23 mouse cellular contexts compared by ENCODE assay signal in genomic region chr1:131941501-131941900, GRCm38 (mm10). TPM values are rescaled to one million over a fixed set of nuclear protein-coding genes. Genes with fewer than 3 reads are reported as not detected.
DNase-seq lines count a peak whose midpoint lies in the region; ATAC-seq and TF ChIP-seq lines count a peak whose summit lies in the region.
"Had no signal": no experiment of that assay in that cellular context is flagged by ENCODE, and none has a peak within 500 bp of the region (broad histone marks: within the 10 kb centered on the region; RNA-seq: fewer than 3 reads in every experiment).

No protein-coding gene starts in this region.

- no peak overlapping the region for H3K9ac ChIP-seq in heart, embryonic 15.5 days
- peak overlapping the region; percentile 50 for H3K9ac ChIP-seq in MEL (ENCODE audit: control insufficient read depth, low read depth, low read length, poor library complexity, severe bottlenecking)
- H3K9ac ChIP-seq in hindbrain, embryonic 14.5 days = no peak overlapping the region
- no peak overlapping the region for H3K9ac ChIP-seq in forebrain, embryonic 13.5 days
- H3K9ac ChIP-seq: embryonic facial prominence, embryonic 13.5 days; embryonic facial prominence, embryonic 15.5 days; forebrain, embryonic 12.5 days; forebrain, embryonic 15.5 days; forebrain, postnatal 0 days had no signal

- no peak for TF ChIP-seq RAD21 in MEL (IDR thresholded peaks at IDR 0.05; ENCODE audit: low read depth, low read length)

- no peaks in the 10 kb centered on the region for H3K36me3 ChIP-seq in heart, embryonic 15.5 days
- H3K36me3 ChIP-seq in MEL (ENCODE audit: control insufficient read depth in 1 of 2, insufficient read depth in 2 of 2, low read length in 2 of 2) = peaks cover 4 to 66% of the 10 kb centered on the region in 2 experiments
- no peaks in the 10 kb centered on the region for H3K36me3 ChIP-seq in small intestine, adult 2 months (ENCODE audit: control insufficient read depth, insufficient read depth, low read length)
- H3K36me3 ChIP-seq in hindbrain, embryonic 14.5 days (replicated peaks; ENCODE audit: control insufficient read depth, insufficient read depth) = no peaks in the 10 kb centered on the region
- H3K36me3 ChIP-seq in forebrain, embryonic 13.5 days (ENCODE audit: poor library complexity, severe bottlenecking) = peaks cover 9% of the 10 kb centered on the region
- H3K36me3 ChIP-seq: forebrain, embryonic 15.5 days had no signal

- H3K4me1 ChIP-seq in heart, embryonic 15.5 days (replicated peaks) = peaks cover 36% of the 10 kb centered on the region
- H3K4me1 ChIP-seq in MEL (ENCODE audit: control insufficient read depth in 1 of 2, insufficient read depth in 2 of 2, low read length in 2 of 2) = peaks cover 44 to 48% of the 10 kb centered on the region in 2 experiments
- peaks cover 12% of the 10 kb centered on the region; the same call in 1 of the 2 replicates for H3K4me1 ChIP-seq in small intestine, adult 2 months (ENCODE audit: control insufficient read depth, insufficient read depth, insufficient read length, low read length)
- no peaks in the 10 kb centered on the region for H3K4me1 ChIP-seq in hindbrain, embryonic 14.5 days (replicated peaks; ENCODE audit: control insufficient read depth, insufficient read depth, low read length)
- H3K4me1 ChIP-seq in forebrain, embryonic 13.5 days = no peaks in the 10 kb centered on the region
- H3K4me1 ChIP-seq: forebrain, embryonic 15.5 days had no signal

- no peak for TF ChIP-seq CTCF in MEL (IDR thresholded peaks at IDR 0.05 in 2 of 3, conservative IDR thresholded peaks at IDR 0.05 in 1 of 3; ENCODE audit: control insufficient read depth in 1 of 3, insufficient read depth in 1 of 3, low read depth in 2 of 3, low read length in 3 of 3, poor library complexity in 1 of 3, severe bottlenecking in 1 of 3)
- TF ChIP-seq CTCF in small intestine, adult 2 months (IDR thresholded peaks at IDR 0.05; ENCODE audit: extremely low read depth, insufficient read length, insufficient replicate concordance, low read depth, low read length) = no peak

- H3K4me2 ChIP-seq in heart, embryonic 15.5 days = no peak overlapping the region
- H3K4me2 ChIP-seq in hindbrain, embryonic 14.5 days (replicated peaks) = no peak overlapping the region
- H3K4me2 ChIP-seq in forebrain, embryonic 13.5 days = no peak overlapping the region
- H3K4me2 ChIP-seq: embryonic facial prominence, embryonic 13.5 days; embryonic facial prominence, embryonic 15.5 days; forebrain, embryonic 12.5 days; forebrain, embryonic 15.5 days had no signal

- no peaks in the 10 kb centered on the region for H3K79me2 ChIP-seq in MEL (ENCODE audit: control insufficient read depth, insufficient read depth, low read length, poor library complexity)

- no peak for DNase-seq in heart, adult 11 months
- DNase-seq in MEL (ENCODE audit: low read depth, low spot score) = peak; percentile 56
- no peak for DNase-seq in hindbrain, embryonic 14.5 days (ENCODE audit: low spot score)
- DNase-seq: adrenal gland, adult 2 months; adrenal gland, postnatal 10 days; adrenal gland, postnatal 25 days; cerebellum, adult 11 months; cerebellum, adult 18-20 months; cerebellum, adult 8-10 months; cerebellum, adult 9-11 months; cerebellum, postnatal 14 days; cerebellum, postnatal 36 days; embryo, embryonic 11 days; forebrain, postnatal 0 days had no signal

- H3K27me3 ChIP-seq in heart, embryonic 15.5 days = no peaks in the 10 kb centered on the region
- no peaks in the 10 kb centered on the region for H3K27me3 ChIP-seq in MEL (ENCODE audit: control insufficient read depth in 1 of 2, insufficient read depth in 2 of 2, low read length in 2 of 2)
- no peaks in the 10 kb centered on the region for H3K27me3 ChIP-seq in small intestine, adult 2 months (ENCODE audit: control insufficient read depth, insufficient read depth, low read length)
- no peaks in the 10 kb centered on the region for H3K27me3 ChIP-seq in hindbrain, embryonic 14.5 days (ENCODE audit: control insufficient read depth, insufficient read depth, low read length)
- no peaks in the 10 kb centered on the region for H3K27me3 ChIP-seq in forebrain, embryonic 13.5 days
- H3K27me3 ChIP-seq: embryonic facial prominence, embryonic 13.5 days; embryonic facial prominence, embryonic 15.5 days; forebrain, embryonic 12.5 days; forebrain, embryonic 15.5 days had no signal

- peak overlapping the region; percentile 56 for H3K27ac ChIP-seq in heart, embryonic 15.5 days
- peak overlapping the region; percentile 83 for H3K27ac ChIP-seq in MEL (ENCODE audit: control insufficient read depth, low read depth, low read length)
- peak overlapping the region; percentile 35; the same call in 1 of the 2 replicates for H3K27ac ChIP-seq in small intestine, adult 2 months (ENCODE audit: insufficient read depth, low read depth, low read length)
- H3K27ac ChIP-seq in hindbrain, embryonic 14.5 days = no peak overlapping the region
- no peak overlapping the region for H3K27ac ChIP-seq in forebrain, embryonic 13.5 days
- H3K27ac ChIP-seq: embryonic facial prominence, embryonic 13.5 days; embryonic facial prominence, embryonic 15.5 days; forebrain, embryonic 10.5 days; forebrain, embryonic 12.5 days; forebrain, embryonic 15.5 days had no signal

- 95% methylated on average over 1 of the region's 1 CpGs for WGBS in heart, embryonic 15.5 days
- 38% methylated on average over 1 of the region's 1 CpGs for WGBS in small intestine, adult 2 months
- 100% methylated on average over 1 of the region's 1 CpGs for WGBS in hindbrain, embryonic 14.5 days
- 96% methylated on average over 1 of the region's 1 CpGs for WGBS in forebrain, embryonic 13.5 days

- no peak for TF ChIP-seq EP300 in MEL (IDR thresholded peaks at IDR 0.05; ENCODE audit: low read depth in 1 of 2, low read length in 2 of 2)

- H3K9me3 ChIP-seq in heart, embryonic 15.5 days (replicated peaks) = no peaks in the 10 kb centered on the region
- H3K9me3 ChIP-seq in MEL (replicated peaks; ENCODE audit: insufficient read depth, low read length) = no peaks in the 10 kb centered on the region
- H3K9me3 ChIP-seq in hindbrain, embryonic 14.5 days (ENCODE audit: control insufficient read depth, low read length) = no peaks in the 10 kb centered on the region
- H3K9me3 ChIP-seq in forebrain, embryonic 13.5 days (replicated peaks) = no peaks in the 10 kb centered on the region
- H3K9me3 ChIP-seq: embryonic facial prominence, embryonic 13.5 days; embryonic facial prominence, embryonic 15.5 days; forebrain, embryonic 10.5 days; forebrain, embryonic 12.5 days; forebrain, embryonic 15.5 days had no signal

- TF ChIP-seq POLR2A in MEL (IDR thresholded peaks at IDR 0.05; ENCODE audit: control insufficient read depth in 1 of 2, insufficient read depth in 1 of 2, low read depth in 1 of 2, low read length in 2 of 2, poor library complexity in 1 of 2) = no peak; a peak in 1 of 4 replicates
- TF ChIP-seq POLR2A in small intestine, adult 2 months (IDR thresholded peaks at IDR 0.05; ENCODE audit: low read depth, low read length) = no peak

- no peak overlapping the region for H3K4me3 ChIP-seq in heart, embryonic 15.5 days
- no peak overlapping the region for H3K4me3 ChIP-seq in MEL (ENCODE audit: control insufficient read depth in 1 of 2, insufficient read depth in 1 of 2, low read depth in 2 of 2, low read length in 2 of 2)
- H3K4me3 ChIP-seq in small intestine, adult 2 months (ENCODE audit: low read depth, low read length) = no peak overlapping the region
- no peak overlapping the region for H3K4me3 ChIP-seq in hindbrain, embryonic 14.5 days (replicated peaks; ENCODE audit: low read length)
- H3K4me3 ChIP-seq in forebrain, embryonic 13.5 days = no peak overlapping the region
- H3K4me3 ChIP-seq: embryonic facial prominence, embryonic 13.5 days; embryonic facial prominence, embryonic 15.5 days; erythroblast, embryonic 14.5 days; forebrain, embryonic 10.5 days; forebrain, embryonic 12.5 days; forebrain, embryonic 15.5 days had no signal

- ATAC-seq in heart, embryonic 15.5 days (replicated peaks; ENCODE audit: insufficient number of reproducible peaks, insufficient read depth, low FRiP score, low read depth) = no peak
- ATAC-seq in hindbrain, embryonic 14.5 days (ENCODE audit: low FRiP score) = no peak
- ATAC-seq in forebrain, embryonic 13.5 days = no peak
- ATAC-seq: forebrain, embryonic 15.5 days; forebrain, postnatal 0 days had no signal

TF ChIP-seq in MEL, 35 proteins besides CTCF, POLR2A, EP300 and RAD21 (continues in another document):
- TF ChIP-seq MAX (IDR thresholded peaks at IDR 0.05; ENCODE audit: low read length) (no peak), TBP (IDR thresholded peaks at IDR 0.05; ENCODE audit: low read depth, low read length) (no peak), GABPA (IDR thresholded peaks at IDR 0.05; ENCODE audit: low read depth, low read length) (no peak), ETS1 (IDR thresholded peaks at IDR 0.05; ENCODE audit: low read depth, low read length) (no peak), MXI1 (IDR thresholded peaks at IDR 0.05; ENCODE audit: low read depth, low read length) (no peak), HCFC1 (IDR thresholded peaks at IDR 0.05; ENCODE audit: low read depth, low read length) (no peak), MYC (IDR thresholded peaks at IDR 0.05; ENCODE audit: low read depth, low read length) (no peak), ZKSCAN1 (IDR thresholded peaks at IDR 0.05; ENCODE audit: low read depth, low read length) (no peak), MEF2A (IDR thresholded peaks at IDR 0.05; ENCODE audit: extremely low read depth, insufficient replicate concordance, low read depth, low read length, poor library complexity, severe bottlenecking) (no peak), MAZ (IDR thresholded peaks at IDR 0.05; ENCODE audit: low read depth, low read length) (no peak)

RNA-seq across cellular contexts. Expression of gene Slc45a3, which starts 21.3 kb away (rescaled TPM):
- polyA plus RNA-seq in heart, embryonic 15.5 days (2015; fragmentation: Nextera tagmentation; extraction: Ambion mirVana) = 4.0 and 6.0 TPM in 2 replicates
- 34.1 and 40.7 TPM in 2 replicates for total RNA-seq in MEL (2012; rRNA removed)
- 10 to 100 TPM in 1 of 2 experiments, not detected in 1; 15.6 TPM for polyA plus RNA-seq in MEL (2012; ENCODE audit: insufficient read depth in 1 of 2, insufficient read length in 2 of 2, low read depth in 1 of 2, low replicate concordance in 2 of 2, missing spikeins in 1 of 2)
- 2.1 and 10.7 TPM in 2 replicates for polyA plus RNA-seq in small intestine, adult 2 months (2012; rRNA removed)
- polyA plus RNA-seq in hindbrain, embryonic 14.5 days (2014; fragmentation: Nextera tagmentation; extraction: Ambion mirVana) = 0.82 and 1.6 TPM in 2 replicates
- polyA plus RNA-seq in forebrain, embryonic 13.5 days (2015; fragmentation: Nextera tagmentation; extraction: Ambion mirVana) = 2.6 and 2.9 TPM in 2 replicates

RNA-seq across cellular contexts. Expression of gene Nucks1, which starts 31.2 kb away (rescaled TPM):
- polyA plus RNA-seq in heart, embryonic 15.5 days (2015; fragmentation: Nextera tagmentation; extraction: Ambion mirVana) = 41.6 and 42.3 TPM in 2 replicates
- total RNA-seq in MEL (2012; rRNA removed) = 113 and 121 TPM in 2 replicates
- polyA plus RNA-seq in MEL (2012; ENCODE audit: insufficient read depth in 1 of 2, insufficient read length in 2 of 2, low read depth in 1 of 2, low replicate concordance in 2 of 2, missing spikeins in 1 of 2) = 10 to 100 TPM; 53.7 to 84.0 TPM
- 0.53 and 1.5 TPM in 2 replicates for polyA plus RNA-seq in small intestine, adult 2 months (2012; rRNA removed)
- 34.6 and 38.4 TPM in 2 replicates for polyA plus RNA-seq in hindbrain, embryonic 14.5 days (2014; fragmentation: Nextera tagmentation; extraction: Ambion mirVana)
- 83.9 and 86.1 TPM in 2 replicates for polyA plus RNA-seq in forebrain, embryonic 13.5 days (2015; fragmentation: Nextera tagmentation; extraction: Ambion mirVana)

Comparison
In these comparisons a context has a peak if more than half of its experiments do, and no peak if none do; other contexts are left out.
1. H3K27ac ChIP-seq: peak in heart, embryonic 15.5 days (single experiment), MEL (single experiment) and small intestine, adult 2 months (single experiment); none in hindbrain, embryonic 14.5 days (single experiment) and forebrain, embryonic 13.5 days (single experiment).
2. RNA of gene Nucks1, which starts 31.2 kb away (polyA plus RNA-seq): 53.7 to 84.0 TPM in MEL, 83.9 to 86.1 TPM in forebrain, embryonic 13.5 days, 41.6 to 42.3 TPM in heart, embryonic 15.5 days and 34.6 to 38.4 TPM in hindbrain, embryonic 14.5 days; 0.53 to 1.5 TPM in small intestine, adult 2 months; every median in the first group is over 10 times any median in the second.